ENCODE assay signal across 23 mouse cellular contexts in the genomic region with DNA sequence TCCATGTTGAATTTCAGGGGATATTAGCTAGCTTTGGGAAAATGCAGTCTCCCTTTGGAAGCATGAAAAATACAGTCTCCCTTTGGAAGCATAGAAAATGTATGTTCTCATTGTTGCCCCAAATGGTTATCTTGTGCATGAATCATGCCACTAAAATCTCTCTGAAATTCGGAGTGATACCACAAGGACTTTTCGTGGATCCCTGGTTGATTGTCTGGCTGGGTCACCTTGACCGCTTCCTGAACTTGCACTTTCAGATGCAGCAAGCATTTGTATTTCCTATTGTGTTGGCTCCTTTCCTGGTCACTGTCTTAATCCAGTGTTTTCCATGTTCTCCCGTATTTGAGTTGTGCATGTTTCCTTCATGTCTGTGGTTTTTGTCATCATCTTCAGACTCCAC.
"Had no signal": no experiment of that assay in that cellular context is flagged by ENCODE, and none has a peak within 500 bp of the region (broad histone marks: within the 10 kb centered on the region; RNA-seq: fewer than 3 reads in every experiment).

No protein-coding gene starts in this region.

- H3K27me3 ChIP-seq: limb, embryonic 13.5 days; liver, embryonic 12.5 days; liver, embryonic 15.5 days; lung, embryonic 15.5 days; midbrain, embryonic 15.5 days; neural tube, embryonic 13.5 days had no signal

- ATAC-seq: liver, embryonic 12.5 days; midbrain, embryonic 15.5 days had no signal

- H3K27ac ChIP-seq: limb, embryonic 10.5 days; limb, embryonic 13.5 days; liver, embryonic 12.5 days; liver, embryonic 15.5 days; lung, embryonic 15.5 days; midbrain, embryonic 15.5 days; neural tube, embryonic 13.5 days; stomach, postnatal 0 days had no signal

- H3K9ac ChIP-seq: limb, embryonic 13.5 days; liver, embryonic 12.5 days; liver, embryonic 15.5 days; lung, embryonic 15.5 days; midbrain, embryonic 15.5 days; neural tube, embryonic 13.5 days had no signal

- H3K4me3 ChIP-seq: limb, embryonic 10.5 days; limb, embryonic 13.5 days; liver, embryonic 12.5 days; liver, embryonic 15.5 days; lung, embryonic 15.5 days; midbrain, embryonic 15.5 days; myocyte; neural tube, embryonic 13.5 days had no signal

- H3K9me3 ChIP-seq: limb, embryonic 10.5 days; limb, embryonic 13.5 days; liver, embryonic 12.5 days; liver, embryonic 15.5 days; lung, embryonic 15.5 days; midbrain, embryonic 15.5 days; neural tube, embryonic 13.5 days had no signal

- H3K36me3 ChIP-seq: limb, embryonic 10.5 days; limb, embryonic 13.5 days; liver, embryonic 12.5 days; liver, embryonic 15.5 days; lung, embryonic 15.5 days; midbrain, embryonic 15.5 days; neural tube, embryonic 13.5 days had no signal

- DNase-seq: kidney, adult 9 months; kidney, postnatal 14 days; kidney, postnatal 4 days; liver; lung, adult 18-20 months; lung, postnatal 14 days; lung, postnatal 4 days; right cerebral cortex, adult 18-20 months; right cerebral cortex, postnatal 14 days; right cerebral cortex, postnatal 4 days; thymus, adult 2 months; thymus, postnatal 14 days; thymus, postnatal 4 days had no signal

- H3K4me1 ChIP-seq: liver, embryonic 12.5 days; liver, embryonic 15.5 days; lung, embryonic 15.5 days; midbrain, embryonic 15.5 days; neural tube, embryonic 13.5 days had no signal

- H3K4me2 ChIP-seq: limb, embryonic 13.5 days; liver, embryonic 12.5 days; liver, embryonic 15.5 days; lung, embryonic 15.5 days; midbrain, embryonic 11.5 days; midbrain, embryonic 15.5 days; neural tube, embryonic 13.5 days had no signal
